Mouse (Mus musculus): ENCODE data around the gene Olfr1302. TPM values are rescaled to one million over a fixed set of nuclear protein-coding genes. Genes with fewer than 3 reads are reported as not detected.

Gene Olfr1302
- polyA plus RNA-seq (2015; fragmentation: Nextera tagmentation; extraction: Ambion mirVana), result not detected in 2 replicates

- 74% methylated on average over 2 of the region's 2 CpGs for WGBS
- Histone ChIP-seq H3K27ac (no peak within 1 kb of the TSS), H3K9me3 (no peaks in the 10 kb centered on the region), H3K9ac (no peak within 1 kb of the TSS), H3K36me3 (no peaks in the 10 kb centered on the region), H3K4me3 (replicated peaks) (no peak within 1 kb of the TSS), H3K4me2 (no peak within 1 kb of the TSS), H3K27me3 (replicated peaks) (no peaks in the 10 kb centered on the region), H3K4me1 (no peaks in the 10 kb centered on the region)
- no peak for ATAC-seq (ENCODE audit: insufficient read depth, low FRiP score, low read depth)
These were observed at the start of gene Olfr1302 for GRCm38 (mm10) chr2:111777129-111777528. Gene Olfr1302, plus strand, starts transcription at chr2:111777429.

GRCm38 (mm10) chr2:111750706-111751105, 26.5 kb upstream of the Olfr1302 start, which contains the start of gene Olfr1301:
Gene Olfr1301, plus strand, starts transcription at chr2:111751006.
- no peak within 1 kb of the TSS for H3K4me2 ChIP-seq
- no peaks in the 10 kb centered on the region for H3K9me3 ChIP-seq
- no peak within 1 kb of the TSS for H3K27ac ChIP-seq
- no peak within 1 kb of the TSS for H3K4me3 ChIP-seq (replicated peaks)
- no peak for ATAC-seq (ENCODE audit: insufficient read depth, low FRiP score, low read depth)
- 80% methylated on average over 3 of the region's 3 CpGs for WGBS
- no peaks in the 10 kb centered on the region for H3K36me3 ChIP-seq
- no peaks in the 10 kb centered on the region for H3K27me3 ChIP-seq (replicated peaks)
- no peaks in the 10 kb centered on the region for H3K4me1 ChIP-seq
- no peak within 1 kb of the TSS for H3K9ac ChIP-seq

- Histone ChIP-seq H3K36me3 (no peaks in the 10 kb centered on the region), H3K9ac (no peak overlapping the region), H3K9me3 (no peaks in the 10 kb centered on the region), H3K27me3 (replicated peaks) (no peaks in the 10 kb centered on the region), H3K4me3 (replicated peaks) (no peak overlapping the region), H3K4me2 (no peak overlapping the region), H3K27ac (no peak overlapping the region), H3K4me1 (no peaks in the 10 kb centered on the region)
- ATAC-seq (ENCODE audit: insufficient read depth, low FRiP score, low read depth), result no peak
These were observed 35.7 kb downstream of the Olfr1302 start for GRCm38 (mm10) chr2:111812936-111813335.

DNA sequence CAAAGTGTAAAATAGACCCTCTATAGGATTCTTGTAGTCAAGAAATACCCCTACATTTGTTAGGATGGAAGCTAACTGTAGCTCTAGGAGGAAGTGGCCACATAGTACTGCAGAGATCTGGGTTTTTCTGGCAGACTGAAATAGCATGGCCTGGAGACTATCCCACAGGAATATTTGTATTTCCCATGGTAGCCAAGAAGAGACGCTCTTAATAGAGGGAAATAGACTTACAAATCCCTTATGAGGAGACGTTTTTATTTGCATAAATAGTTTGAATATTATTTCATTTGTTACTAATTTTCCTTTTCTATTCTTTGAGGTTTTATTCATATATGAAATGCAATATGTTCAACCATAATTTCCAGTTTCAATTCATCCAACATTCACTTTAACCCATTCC, 43.0 kb downstream of the Olfr1302 start, which contains the start of gene Olfr1303:
Gene Olfr1303 (minus strand): TSS at position 101 of the 400 bp plus-strand sequence.
- Histone ChIP-seq H3K27ac (no peak within 1 kb of the TSS), H3K4me2 (no peak within 1 kb of the TSS), H3K4me3 (replicated peaks) (no peak within 1 kb of the TSS), H3K36me3 (no peaks in the 10 kb centered on the region), H3K4me1 (no peaks in the 10 kb centered on the region), H3K9me3 (no peaks in the 10 kb centered on the region), H3K9ac (no peak within 1 kb of the TSS), H3K27me3 (replicated peaks) (no peaks in the 10 kb centered on the region)
- 77% methylated on average over 2 of the region's 2 CpGs for WGBS
- ATAC-seq (ENCODE audit: insufficient read depth, low FRiP score, low read depth), result no peak

Other genes starting within 250 kb of the Olfr1302 start
- not detected in 2 replicates for gene Olfr1294, start 237.1 kb upstream of the Olfr1302 start, polyA plus RNA-seq (2015; fragmentation: Nextera tagmentation; extraction: Ambion mirVana)
- not detected in 2 replicates for gene Olfr1295, start 207.7 kb upstream of the Olfr1302 start, polyA plus RNA-seq (2015; fragmentation: Nextera tagmentation; extraction: Ambion mirVana)
- not detected in 2 replicates for gene Olfr1297, start 150.9 kb upstream of the Olfr1302 start, polyA plus RNA-seq (2015; fragmentation: Nextera tagmentation; extraction: Ambion mirVana)
- not detected in 2 replicates for gene Olfr1298, start 128.2 kb upstream of the Olfr1302 start, polyA plus RNA-seq (2015; fragmentation: Nextera tagmentation; extraction: Ambion mirVana)
- gene Olfr1299, start 116.0 kb upstream of the Olfr1302 start, polyA plus RNA-seq (2015; fragmentation: Nextera tagmentation; extraction: Ambion mirVana), result not detected in 2 replicates
- gene Olfr1301, start 26.4 kb upstream of the Olfr1302 start, polyA plus RNA-seq (2015; fragmentation: Nextera tagmentation; extraction: Ambion mirVana), result not detected in 2 replicates
- gene Olfr1303, start 42.9 kb downstream of the Olfr1302 start, polyA plus RNA-seq (2015; fragmentation: Nextera tagmentation; extraction: Ambion mirVana), result not detected in 2 replicates
- gene Olfr1305, start 99.7 kb downstream of the Olfr1302 start, polyA plus RNA-seq (2015; fragmentation: Nextera tagmentation; extraction: Ambion mirVana), result not detected in 2 replicates
- gene Olfr1306, start 138.8 kb downstream of the Olfr1302 start, polyA plus RNA-seq (2015; fragmentation: Nextera tagmentation; extraction: Ambion mirVana), result not detected in 2 replicates
- not detected in 2 replicates for gene Olfr1307, start 172.0 kb downstream of the Olfr1302 start, polyA plus RNA-seq (2015; fragmentation: Nextera tagmentation; extraction: Ambion mirVana)
- gene Olfr1308, start 187.5 kb downstream of the Olfr1302 start, polyA plus RNA-seq (2015; fragmentation: Nextera tagmentation; extraction: Ambion mirVana), result not detected in 2 replicates
- not detected in 2 replicates for gene Olfr1309, start 212.9 kb downstream of the Olfr1302 start, polyA plus RNA-seq (2015; fragmentation: Nextera tagmentation; extraction: Ambion mirVana)
- gene Olfr1310, start 235.3 kb downstream of the Olfr1302 start, polyA plus RNA-seq (2015; fragmentation: Nextera tagmentation; extraction: Ambion mirVana), result not detected in 2 replicates
- gene Olfr1311, start 247.0 kb downstream of the Olfr1302 start, polyA plus RNA-seq (2015; fragmentation: Nextera tagmentation; extraction: Ambion mirVana), result not detected in 2 replicates

All from stomach, embryonic 15.5 days (tissue).